Mouse (Mus musculus) heart, adult 2 months (tissue): ENCODE data around the gene Vil1.
A peak's percentile ranks its signal among the peaks of the same experiment; 100 is the strongest.

Experiments
- EP300 ChIP-seq: fragments of 200-500 bp; IDR thresholded peaks from 2 replicates; pipeline ENCODE4 v1.6.1; 2011; ENCODE audit warnings: low read depth, low read length, control low read depth; ENCODE audit not compliant: insufficient read depth
- POLR2A ChIP-seq: fragments of 200-500 bp; IDR thresholded peaks from 2 replicates; pipeline ENCODE4 v1.6.1; 2011; ENCODE audit warnings: mild to moderate bottlenecking, low read depth, low read length, control low read depth; ENCODE audit not compliant: insufficient read depth

- TF ChIP-seq EP300 (peak; percentile 66; the same call in 1 of the 2 replicates), POLR2A (no peak)
Observed at GRCm38 (mm10) chr1:74361812-74362211, 47.4 kb upstream of the Vil1 start, which contains the start of gene Catip.
